16 mouse cellular contexts compared by ENCODE assay signal in the genomic region with DNA sequence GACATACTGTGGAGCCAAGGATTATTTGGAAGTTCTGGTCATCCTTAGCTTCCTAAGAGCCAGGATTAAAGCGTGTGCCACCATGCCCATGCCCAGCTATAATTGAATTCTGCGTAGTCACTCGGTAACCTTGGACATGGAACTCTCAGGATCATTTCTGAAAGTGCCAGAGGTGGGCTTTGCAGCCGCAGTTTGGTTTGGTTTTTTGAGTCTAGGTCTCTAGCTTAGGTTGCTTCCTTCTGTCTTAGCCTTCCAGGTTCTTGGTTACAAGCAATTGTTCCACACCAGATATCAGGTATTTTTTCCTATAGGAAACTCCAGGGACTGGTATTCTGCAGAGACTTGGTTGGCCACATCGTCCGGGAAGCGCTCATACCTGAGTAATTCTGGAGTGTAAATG.
"Had no signal": no experiment of that assay in that cellular context is flagged by ENCODE, and none has a peak within 500 bp of the region (broad histone marks: within the 10 kb centered on the region; RNA-seq: fewer than 3 reads in every experiment).

No protein-coding gene starts in this region.

- H3K4me2 ChIP-seq: neural tube, embryonic 13.5 days; neural tube, embryonic 15.5 days; stomach, embryonic 15.5 days had no signal

- H3K9ac ChIP-seq: neural tube, embryonic 13.5 days; neural tube, embryonic 15.5 days; stomach, embryonic 15.5 days had no signal

- DNase-seq: retina, postnatal 1 day; right cerebral cortex, adult 18-20 months; right cerebral cortex, postnatal 14 days; right cerebral cortex, postnatal 25 days; right cerebral cortex, postnatal 4 days; spleen, adult 18-20 months; thymus, adult 18-20 months; thymus, adult 2 months; thymus, postnatal 14 days; thymus, postnatal 25 days; thymus, postnatal 36 days; thymus, postnatal 4 days had no signal

- H3K27ac ChIP-seq: neural tube, embryonic 13.5 days; neural tube, embryonic 15.5 days; stomach, embryonic 15.5 days; stomach, postnatal 0 days had no signal

- H3K9me3 ChIP-seq: neural tube, embryonic 13.5 days; neural tube, embryonic 15.5 days; stomach, embryonic 15.5 days had no signal

- H3K4me1 ChIP-seq: neural tube, embryonic 13.5 days; neural tube, embryonic 15.5 days; stomach, embryonic 15.5 days had no signal

- H3K27me3 ChIP-seq: neural tube, embryonic 13.5 days; neural tube, embryonic 15.5 days; stomach, embryonic 15.5 days had no signal

- H3K4me3 ChIP-seq: neural tube, embryonic 13.5 days; neural tube, embryonic 15.5 days; stomach, embryonic 15.5 days had no signal
